Mouse (Mus musculus) ovary, postnatal 14 days (tissue): ENCODE results near the gene Pigc.
A peak's percentile ranks its signal among the peaks of the same experiment; 100 is the strongest.

Experiments used
- DNase-seq: peaks from one replicate; pipeline ENCODE4 v3.0.0; 2022; ENCODE audit warnings: low spot score

Pigc gene

GRCm38 (mm10) chr1:161976255-161977182, 7.5 kb downstream of the Pigc start:
- DNase-seq = peak; percentile 81

GRCm38 (mm10) chr1:161977331-161977730, 8.3 kb downstream of the Pigc start:
- DNase-seq = no peak

GRCm38 (mm10) chr1:161978173-161978700, 9.3 kb downstream of the Pigc start:
- no peak for DNase-seq

GRCm38 (mm10) chr1:161979536-161979935, 10.6 kb downstream of the Pigc start, which contains the start of gene 4930558K02Rik:
4930558K02Rik (minus strand) TSS chr1:161979636.
- no peak for DNase-seq

- no peak for DNase-seq
Measured at GRCm38 (mm10) chr1:161980046-161980445, 11.1 kb downstream of the Pigc start.

- DNase-seq = no peak
Measured at GRCm38 (mm10) chr1:161980626-161981298, 11.8 kb downstream of the Pigc start.

GRCm38 (mm10) chr1:161983451-161983850, 14.5 kb downstream of the Pigc start:
- DNase-seq = no peak

- DNase-seq = no peak
Measured at GRCm38 (mm10) chr1:161983979-161984566, 15.1 kb downstream of the Pigc start.

- no peak for DNase-seq
Measured at GRCm38 (mm10) chr1:161990684-161991578, 21.9 kb downstream of the Pigc start.

GRCm38 (mm10) chr1:161991846-161992245, 22.9 kb downstream of the Pigc start:
- DNase-seq = no peak

- no peak for DNase-seq
Measured at GRCm38 (mm10) chr1:161992389-161992788, 23.4 kb downstream of the Pigc start.

- no peak for DNase-seq
Measured at GRCm38 (mm10) chr1:161998781-161999180, 29.8 kb downstream of the Pigc start.

- DNase-seq = no peak
Measured at GRCm38 (mm10) chr1:161999338-161999737, 30.4 kb downstream of the Pigc start.

- peak; percentile 65 for DNase-seq
Measured at GRCm38 (mm10) chr1:161999882-162000371, 30.9 kb downstream of the Pigc start.

- no peak for DNase-seq
Measured at GRCm38 (mm10) chr1:162001328-162001727, 32.3 kb downstream of the Pigc start.

- DNase-seq = no peak
Measured at GRCm38 (mm10) chr1:162003729-162004517, 34.9 kb downstream of the Pigc start.

- DNase-seq = no peak
Measured at GRCm38 (mm10) chr1:162004518-162004780, 35.5 kb downstream of the Pigc start.

GRCm38 (mm10) chr1:162004821-162005770, 36.1 kb downstream of the Pigc start:
- DNase-seq = no peak

- DNase-seq = no peak
Measured at GRCm38 (mm10) chr1:162006109-162006508, 37.1 kb downstream of the Pigc start.
